Mouse (Mus musculus): ENCODE results near the gene Sh3gl2.

GRCm38 (mm10) chr4:85305912-85306573, 101.1 kb downstream of the Sh3gl2 start:
- TF ChIP-seq CTCF (IDR thresholded peaks at IDR 0.05; ENCODE audit: borderline replicate concordance, extremely low read depth, insufficient read depth, insufficient read length) = no peak
- no peak for TF ChIP-seq POLR2A (IDR thresholded peaks at IDR 0.05; ENCODE audit: borderline replicate concordance, extremely low read depth, insufficient read depth, insufficient read length, poor library complexity, severe bottlenecking)
